Mouse (Mus musculus) heart, embryonic 14.5 days (tissue): ENCODE data around the gene Arhgef1. TPM values are rescaled to one million over a fixed set of nuclear protein-coding genes. Genes with fewer than 3 reads are reported as not detected.

Experiments
- ATAC-seq: fragments of 200-750 bp; cut with Nextera tagmentation; 2 replicates; pipeline ENCODE4 v1.8.0; 2017; ENCODE audit warnings: low read depth, moderate TSS enrichment; ENCODE audit not compliant: insufficient number of reproducible peaks, insufficient read depth, low FRiP score
- H3K27ac ChIP-seq, 2 experiments: fragments of 200-500 bp in 1 of 2; fragments of 300-500 bp in 1 of 2; sonication (generic) in 1 of 2; replicated peaks in 1 of 2; 2 replicates each; pipeline ENCODE4 v1.5.1; 2012 to 2014; ENCODE audit warnings: low read depth in 2 of 2, low read length in 2 of 2, control low read depth in 1 of 2, mild to moderate bottlenecking in 1 of 2, mixed read lengths in 1 of 2; ENCODE audit not compliant: control insufficient read depth in 1 of 2, insufficient read depth in 1 of 2
- H3K27me3 ChIP-seq: fragments of 300-500 bp; sonication (generic); 2 replicates; pipeline ENCODE4 v1.6.1; 2014; ENCODE audit warnings: mild to moderate bottlenecking, low read length, control low read depth; ENCODE audit not compliant: control insufficient read depth, insufficient read depth
- H3K36me3 ChIP-seq: fragments of 300-500 bp; sonication (generic); 2 replicates; pipeline ENCODE4 v1.6.1; 2014; ENCODE audit warnings: mild to moderate bottlenecking, control low read depth, low read length, mixed read lengths; ENCODE audit not compliant: control insufficient read depth, insufficient read depth
- H3K4me1 ChIP-seq, 2 experiments: fragments of 200-500 bp in 1 of 2; fragments of 300-500 bp in 1 of 2; sonication (generic) in 1 of 2; 2 replicates each; pipeline ENCODE4 v1.6.1; 2012 to 2014; ENCODE audit warnings: low read length in 2 of 2, control low read depth in 1 of 2, mixed read lengths in 1 of 2; ENCODE audit not compliant: control insufficient read depth in 2 of 2, insufficient read depth in 2 of 2
- H3K4me2 ChIP-seq: fragments of 300-500 bp; sonication (generic); 2 replicates; pipeline ENCODE4 v1.6.1; 2014; ENCODE audit warnings: mild to moderate bottlenecking, low read length
- H3K4me3 ChIP-seq, 2 experiments: fragments of 200-500 bp in 1 of 2; fragments of 300-500 bp in 1 of 2; sonication (generic) in 1 of 2; 2 replicates each; pipeline ENCODE4 v1.5.1; 2012 to 2014; ENCODE audit warnings: low read length in 2 of 2, mild to moderate bottlenecking in 2 of 2, control low read depth in 1 of 2, low read depth in 1 of 2, moderate library complexity in 1 of 2; ENCODE audit not compliant: control insufficient read depth in 1 of 2, insufficient read depth in 1 of 2
- H3K9ac ChIP-seq: fragments of 300-500 bp; sonication (generic); 2 replicates; pipeline ENCODE4 v1.6.1; 2014; ENCODE audit warnings: mild to moderate bottlenecking, low read length
- H3K9me3 ChIP-seq: fragments of 300-500 bp; sonication (generic); 2 replicates; pipeline ENCODE4 v1.6.1; 2016; ENCODE audit warnings: low read length, control low read depth; ENCODE audit not compliant: control insufficient read depth
- WGBS: fragments of 180-500 bp; shearing (Covaris S2); extraction: QIAGEN DNeasy Blood & Tissue Kit; methylation state at CpG from one replicate; pipeline ENCODE4 v1.1.7; 2014; 5-methylcytosine and 5-hydroxymethylcytosine counted together
- polyA plus RNA-seq: library from polyadenylated mRNA; unstranded; fragments of >200 nt; fragmentation: Nextera tagmentation; extraction: Ambion mirVana; gene quantifications from 2 replicates; pipeline ENCODE4 v1.2.1, GENCODE M21; 2014

Gene Arhgef1
- polyA plus RNA-seq, 1 experiment from 2014 or later, result 63.3 TPM

- Histone ChIP-seq H3K36me3 (peaks cover 6% of the 10 kb centered on the region), H3K4me1 (no peaks in the 10 kb centered on the region), H3K27me3 (no peaks in the 10 kb centered on the region), H3K4me2 (no peak overlapping the region), H3K9me3 (no peaks in the 10 kb centered on the region), H3K27ac (no peak overlapping the region), H3K4me3 (no peak overlapping the region), H3K9ac (no peak overlapping the region)
- no peak for ATAC-seq
- 13% methylated on average over 5 of the region's 5 CpGs for WGBS
These were observed 62.3 kb downstream of the Arhgef1 start for GRCm38 (mm10) chr7:24964897-24965535.

GRCm38 (mm10) chr7:24967966-24968365 lies 65.3 kb downstream of the Arhgef1 start:
- Histone ChIP-seq H3K9me3 (no peaks in the 10 kb centered on the region), H3K4me1 (peaks cover 5 to 9% of the 10 kb centered on the region in 2 experiments), H3K4me3 (no peak overlapping the region), H3K27me3 (no peaks in the 10 kb centered on the region), H3K9ac (no peak overlapping the region), H3K36me3 (peaks cover 8% of the 10 kb centered on the region), H3K4me2 (no peak overlapping the region), H3K27ac (no peak overlapping the region)
- no peak for ATAC-seq
- 75% methylated on average over 8 of the region's 8 CpGs for WGBS

GRCm38 (mm10) chr7:24968463-24968862 lies 65.8 kb downstream of the Arhgef1 start:
- no peak for ATAC-seq
- Histone ChIP-seq H3K4me2 (no peak overlapping the region), H3K36me3 (peaks cover 8% of the 10 kb centered on the region), H3K9ac (no peak overlapping the region), H3K4me3 (no peak overlapping the region), H3K9me3 (no peaks in the 10 kb centered on the region), H3K27ac (no peak overlapping the region), H3K4me1 (peaks cover 5 to 9% of the 10 kb centered on the region in 2 experiments), H3K27me3 (no peaks in the 10 kb centered on the region)
- WGBS, result 72% methylated on average over 6 of the region's 6 CpGs

GRCm38 (mm10) chr7:24969805-24970204 lies 67.1 kb downstream of the Arhgef1 start:
- Histone ChIP-seq H3K27me3 (no peaks in the 10 kb centered on the region), H3K4me2 (no peak overlapping the region)
- 76% methylated on average over 12 of the region's 12 CpGs for WGBS

GRCm38 (mm10) chr7:24970341-24970740 lies 67.6 kb downstream of the Arhgef1 start:
- Histone ChIP-seq H3K9me3 (no peaks in the 10 kb centered on the region), H3K9ac (no peak overlapping the region), H3K4me3 (no peak overlapping the region), H3K27ac (no peak overlapping the region), H3K4me1 (peaks cover 5 to 9% of the 10 kb centered on the region in 2 experiments), H3K36me3 (peaks cover 8% of the 10 kb centered on the region), H3K4me2 (no peak overlapping the region), H3K27me3 (no peaks in the 10 kb centered on the region)
- 97% methylated on average over 3 of the region's 3 CpGs for WGBS
- ATAC-seq, result no peak

More at GRCm38 (mm10) chr7:24969805-24970204, 67.1 kb downstream of the Arhgef1 start:
- Histone ChIP-seq H3K4me1 (peaks cover 5 to 9% of the 10 kb centered on the region in 2 experiments), H3K27ac (no peak overlapping the region), H3K9ac (no peak overlapping the region), H3K36me3 (peaks cover 8% of the 10 kb centered on the region), H3K4me3 (no peak overlapping the region), H3K9me3 (no peaks in the 10 kb centered on the region)
- ATAC-seq, result no peak

GRCm38 (mm10) chr7:24971261-24971971 lies 68.7 kb downstream of the Arhgef1 start:
- no peak for ATAC-seq
- H3K27me3 ChIP-seq, result no peaks in the 10 kb centered on the region
- H3K4me2 ChIP-seq, result peak overlapping the region; percentile 82
- peak overlapping the region; percentile 94 for H3K9ac ChIP-seq
- H3K36me3 ChIP-seq, result peaks cover 8% of the 10 kb centered on the region
- H3K4me3 ChIP-seq, result peak overlapping the region; percentile 54 to 61
- WGBS, result 10% methylated on average over 19 of the region's 19 CpGs
- peak overlapping the region in 1 of 2 experiments; percentile 90; a peak in 3 of 4 replicates for H3K27ac ChIP-seq
- H3K4me1 ChIP-seq, result peaks cover 5 to 9% of the 10 kb centered on the region in 2 experiments
- H3K9me3 ChIP-seq, result no peaks in the 10 kb centered on the region

GRCm38 (mm10) chr7:24971972-24972893 lies 69.5 kb downstream of the Arhgef1 start, which contains the start of gene Rabac1:
Gene Rabac1 (minus strand): TSS chr7:24972754.
- Histone ChIP-seq H3K9ac (peak within 1 kb of the TSS; percentile 94), H3K36me3 (peaks cover 8% of the 10 kb centered on the region), H3K27ac (peak within 1 kb of the TSS; percentile 30 to 90), H3K9me3 (no peaks in the 10 kb centered on the region), H3K4me1 (peaks cover 5 to 9% of the 10 kb centered on the region in 2 experiments), H3K4me3 (peak within 1 kb of the TSS; percentile 54 to 61), H3K4me2 (peak within 1 kb of the TSS; percentile 82), H3K27me3 (no peaks in the 10 kb centered on the region)
- peak; percentile 89 for ATAC-seq
- WGBS, result 0% methylated on average over 44 of the region's 45 CpGs
